8 mouse cellular contexts compared by ENCODE assay signal in the genomic region with DNA sequence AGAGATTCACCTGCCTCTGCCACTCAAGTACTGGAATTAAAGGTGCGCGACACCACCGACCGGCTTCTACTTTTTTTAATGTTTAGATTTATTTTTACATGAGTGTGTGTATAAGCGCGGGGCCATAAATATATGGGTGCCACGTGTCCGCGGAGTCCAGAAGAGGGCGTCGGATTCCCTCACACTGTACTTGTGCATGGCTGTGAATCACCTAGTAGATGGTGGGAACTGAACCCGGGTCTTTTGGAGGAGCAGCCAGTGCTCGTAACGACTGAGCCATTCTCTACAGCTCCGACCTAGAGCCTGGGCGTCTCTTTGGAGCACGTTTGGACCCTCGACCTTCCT. TPM values are rescaled to one million over a fixed set of nuclear protein-coding genes. Genes with fewer than 3 reads are reported as not detected.
DNase-seq lines count a peak whose midpoint lies in the region; ATAC-seq and TF ChIP-seq lines count a peak whose summit lies in the region.

No protein-coding gene starts in this region.

- H3K27me3 ChIP-seq in thymus, adult 2 months (ENCODE audit: control insufficient read depth, insufficient read depth, low read length): no peaks in the 10 kb centered on the region
- peaks cover under 1% of the 10 kb centered on the region; the same call in 1 of the 2 replicates for H3K27me3 ChIP-seq in stomach, embryonic 14.5 days (ENCODE audit: control insufficient read depth, insufficient read depth, low read length)

- H3K4me3 ChIP-seq in thymus, adult 2 months (ENCODE audit: control insufficient read depth, insufficient read depth, low read length): peak overlapping the region; percentile 67
- peak overlapping the region; percentile 66 for H3K4me3 ChIP-seq in stomach, embryonic 14.5 days (ENCODE audit: low read depth, low read length)

- H3K9ac ChIP-seq in stomach, embryonic 14.5 days (replicated peaks; ENCODE audit: low read depth, low read length): peak overlapping the region; percentile 57

- peak; percentile 59 for ATAC-seq in cerebellum, adult (ENCODE audit: insufficient number of reproducible peaks, low FRiP score, low TSS enrichment)
- ATAC-seq in stomach, embryonic 14.5 days (ENCODE audit: insufficient number of reproducible peaks, insufficient read depth, low FRiP score, low read depth): peak; percentile 73

- TF ChIP-seq CTCF in thymus, adult 2 months (IDR thresholded peaks at IDR 0.05; ENCODE audit: borderline replicate concordance, control insufficient read depth, extremely low read depth, insufficient read depth, low read length, poor library complexity): no peak

- H3K4me2 ChIP-seq in stomach, embryonic 14.5 days (replicated peaks; ENCODE audit: low read depth, low read length): peak overlapping the region; percentile 59

- under 1% methylated on average over 18 of the region's 18 CpGs for WGBS in thymus, adult 2 months
- WGBS in stomach, embryonic 14.5 days: 2% methylated on average over 18 of the region's 18 CpGs

- no peaks in the 10 kb centered on the region for H3K36me3 ChIP-seq in thymus, adult 2 months (ENCODE audit: control insufficient read depth, insufficient read depth, low read length)
- no peaks in the 10 kb centered on the region for H3K36me3 ChIP-seq in stomach, embryonic 14.5 days (ENCODE audit: control insufficient read depth, insufficient read depth, low read length)

- DNase-seq in cerebellum, adult 9-11 months: no peak
- no peak for DNase-seq in thymus, adult 2 months
- no peak for DNase-seq in thymus, postnatal 36 days
- DNase-seq in liver: peak; percentile 74
- no peak for DNase-seq in layer of hippocampus, postnatal 14 days (ENCODE audit: low spot score in 2 of 2)
- no peak for DNase-seq in lung, postnatal 14 days

- H3K4me1 ChIP-seq in thymus, adult 2 months (replicated peaks; ENCODE audit: control insufficient read depth, insufficient read depth, low read length): 0 out of 2 replicates have a peak, but pooled peaks cover 3% of the 10 kb centered on the region
- no peaks in the 10 kb centered on the region for H3K4me1 ChIP-seq in stomach, embryonic 14.5 days (ENCODE audit: control insufficient read depth, insufficient read depth, low read length)

- TF ChIP-seq POLR2A in thymus, adult 2 months (IDR thresholded peaks at IDR 0.05; ENCODE audit: control insufficient read depth, extremely low read depth, insufficient read depth, low read length, poor library complexity): no peak

- H3K27ac ChIP-seq in thymus, adult 2 months (ENCODE audit: control insufficient read depth, insufficient read depth, low read length): peak overlapping the region; percentile 67; the same call in 1 of the 2 replicates
- peak overlapping the region; percentile 87; the same call in 1 of the 2 replicates for H3K27ac ChIP-seq in stomach, embryonic 14.5 days (ENCODE audit: low read length)

- H3K9me3 ChIP-seq in stomach, embryonic 14.5 days (ENCODE audit: control insufficient read depth, low read depth, low read length): no peaks in the 10 kb centered on the region

RNA-seq across cellular contexts. Expression of a gene that starts 0.4 kb away (rescaled TPM):
- polyA plus RNA-seq in thymus, adult 2 months (2012; rRNA removed): 6.7 and 7.6 TPM in 2 replicates
- 8.9 and 10.4 TPM in 2 replicates for polyA plus RNA-seq in stomach, embryonic 14.5 days (2014; fragmentation: Nextera tagmentation; extraction: Ambion mirVana)
- total RNA-seq in layer of hippocampus, postnatal 14 days (2021): 10 to 100 TPM; 14.4 to 15.2 TPM

RNA-seq across cellular contexts. Expression of a gene that starts 8.1 kb away (rescaled TPM):
- polyA plus RNA-seq in thymus, adult 2 months (2012; rRNA removed): 3.8 and 4.9 TPM in 2 replicates
- polyA plus RNA-seq in stomach, embryonic 14.5 days (2014; fragmentation: Nextera tagmentation; extraction: Ambion mirVana): 6.4 and 6.7 TPM in 2 replicates
- 1 to 10 TPM; 2.6 to 3.3 TPM for total RNA-seq in layer of hippocampus, postnatal 14 days (2021)

RNA-seq across cellular contexts. Expression of a gene that starts 18.4 kb away (rescaled TPM):
- 3.8 and 5.5 TPM in 2 replicates for polyA plus RNA-seq in thymus, adult 2 months (2012; rRNA removed)
- 8.5 and 9.9 TPM in 2 replicates for polyA plus RNA-seq in stomach, embryonic 14.5 days (2014; fragmentation: Nextera tagmentation; extraction: Ambion mirVana)
- 100 to 1,000 TPM; 350 to 352 TPM for total RNA-seq in layer of hippocampus, postnatal 14 days (2021)

RNA-seq across cellular contexts. Expression of a gene that starts 27.8 kb away (rescaled TPM):
- 40.0 and 47.7 TPM in 2 replicates for polyA plus RNA-seq in thymus, adult 2 months (2012; rRNA removed)
- 60.7 and 62.4 TPM in 2 replicates for polyA plus RNA-seq in stomach, embryonic 14.5 days (2014; fragmentation: Nextera tagmentation; extraction: Ambion mirVana)
- 10 to 100 TPM; 35.7 to 37.0 TPM for total RNA-seq in layer of hippocampus, postnatal 14 days (2021)

RNA-seq across cellular contexts. Expression of a gene that starts 27.9 kb away (rescaled TPM):
- 1.3 and 1.9 TPM in 2 replicates for polyA plus RNA-seq in thymus, adult 2 months (2012; rRNA removed)
- 4.9 and 6.3 TPM in 2 replicates for polyA plus RNA-seq in stomach, embryonic 14.5 days (2014; fragmentation: Nextera tagmentation; extraction: Ambion mirVana)
- total RNA-seq in layer of hippocampus, postnatal 14 days (2021): 10 to 100 TPM; 13.8 to 14.2 TPM
